Mouse (Mus musculus): ENCODE measurements around the gene Ykt6.
"Not testable (repeated sequence)": the region's sequence is repeated elsewhere in the genome, so short reads cannot be mapped to it uniquely, and the experiment has no call there.

Gene Ykt6

DNA sequence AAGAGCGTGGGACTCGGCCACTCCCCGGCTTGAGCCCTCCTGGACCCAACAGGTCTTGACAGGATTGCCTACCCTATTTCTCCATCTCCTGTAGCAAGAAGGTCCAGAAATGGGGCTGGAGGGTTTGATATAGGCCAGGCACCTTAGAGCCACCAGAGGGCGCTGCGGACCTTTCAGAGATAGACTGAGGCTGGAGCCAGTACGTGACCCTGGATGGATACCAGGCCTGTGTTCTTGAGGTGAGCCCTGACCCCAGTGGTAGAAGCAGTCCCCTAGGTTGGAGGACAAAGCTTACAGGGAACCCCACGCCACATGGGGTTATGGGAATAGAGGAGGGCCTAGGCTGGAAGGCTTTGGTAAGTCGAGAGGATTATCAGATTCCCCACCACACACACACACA is 40.5 kb downstream of the Ykt6 start:
- peak; percentile 93 for DNase-seq

DNA sequence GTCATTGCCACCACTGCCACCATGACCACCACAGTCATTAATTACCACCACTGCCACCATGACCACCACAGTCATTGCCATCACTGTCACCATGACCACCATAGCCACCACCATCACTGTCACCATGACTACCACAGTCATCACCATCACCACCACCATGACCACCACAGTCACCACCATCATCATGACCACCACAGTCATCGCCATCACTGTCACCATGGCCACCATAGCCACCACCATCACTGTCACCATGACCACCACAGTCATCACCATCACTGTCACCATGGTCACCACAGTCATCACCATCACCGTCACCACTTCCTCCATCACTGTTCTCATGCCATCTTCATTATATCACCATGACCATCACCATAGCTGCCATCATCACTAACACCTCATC is 43.0 kb downstream of the Ykt6 start:
- no peak for DNase-seq

DNA sequence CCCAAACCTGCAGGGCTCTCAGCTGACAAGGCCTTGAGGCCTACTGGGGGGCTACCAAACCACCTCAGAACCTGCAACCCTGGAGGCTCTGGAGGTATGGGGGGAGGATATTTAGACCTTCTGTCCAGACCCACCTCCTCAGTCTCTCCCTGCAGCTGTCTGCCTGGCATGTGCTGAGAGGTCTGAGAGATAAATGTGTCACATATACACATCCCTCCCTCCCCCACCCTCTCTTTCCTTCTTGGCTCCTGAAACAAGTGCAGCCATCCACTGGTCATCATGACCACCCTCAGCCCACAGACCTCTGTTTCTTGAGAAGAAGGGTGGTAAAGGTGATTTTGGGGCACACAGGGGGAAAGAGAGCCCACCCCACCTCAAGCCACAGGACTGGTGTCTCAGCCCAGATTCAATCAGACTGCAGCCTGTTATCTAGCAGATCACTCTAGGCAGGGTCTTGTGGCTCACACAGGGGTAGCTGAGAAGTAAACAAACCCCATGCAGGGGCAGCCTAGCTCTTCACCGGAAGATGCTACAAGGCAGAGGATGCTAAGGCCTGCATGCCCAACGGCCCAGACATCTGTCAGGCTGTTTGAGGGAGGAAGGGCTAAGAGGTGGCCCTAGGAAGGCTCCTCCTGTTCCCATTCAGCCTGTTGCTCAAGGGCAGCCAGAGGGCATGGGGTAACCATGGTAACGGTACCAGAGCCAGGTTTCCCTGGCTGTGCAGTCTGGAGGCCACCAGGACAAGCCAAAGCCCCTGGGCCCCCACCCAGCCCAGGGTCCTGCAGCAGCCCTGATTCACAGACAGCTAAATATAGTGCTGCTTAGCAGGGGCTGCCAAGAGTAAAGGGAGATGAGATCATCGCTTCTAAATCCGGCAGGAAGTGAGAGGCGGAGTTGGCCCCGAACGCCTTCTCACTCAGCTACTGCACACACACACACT is 44.6 kb downstream of the Ykt6 start:
- DNase-seq = peak; percentile 77

DNA sequence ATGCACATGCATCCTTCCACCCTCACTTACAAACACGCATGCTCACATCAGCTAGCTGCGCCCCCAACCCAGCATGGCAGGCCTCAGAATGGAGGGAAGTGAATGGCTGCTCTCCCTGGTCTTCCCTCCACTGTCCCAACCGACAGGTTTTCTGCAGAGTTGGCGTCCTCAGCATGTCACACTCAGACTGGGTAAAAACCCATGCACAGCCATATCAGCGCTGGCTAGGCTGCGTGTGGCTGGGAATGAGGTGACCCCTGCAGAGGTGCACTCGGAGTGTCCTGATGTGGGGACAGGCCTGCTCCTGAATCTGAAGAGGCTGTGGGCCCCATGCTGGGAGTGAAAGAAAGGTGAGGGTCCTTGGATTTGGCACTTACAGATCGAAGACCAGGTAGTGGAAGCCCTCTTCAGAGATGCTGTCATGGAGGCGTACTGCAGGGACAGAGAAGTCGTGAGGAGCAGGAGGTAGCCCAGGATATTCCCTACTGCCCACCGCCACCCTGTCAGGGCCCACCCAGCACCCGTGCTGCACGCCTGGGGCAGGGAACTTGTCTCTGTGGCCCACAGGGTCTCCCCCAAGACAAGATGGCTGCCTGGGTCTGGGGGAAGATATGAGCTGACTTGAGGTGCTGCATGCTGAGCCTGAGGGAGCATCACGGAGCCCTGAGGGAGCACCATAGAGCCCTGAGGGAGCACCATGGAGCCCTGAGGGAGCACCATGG is 45.6 kb downstream of the Ykt6 start:
- DNase-seq = no peak

DNA sequence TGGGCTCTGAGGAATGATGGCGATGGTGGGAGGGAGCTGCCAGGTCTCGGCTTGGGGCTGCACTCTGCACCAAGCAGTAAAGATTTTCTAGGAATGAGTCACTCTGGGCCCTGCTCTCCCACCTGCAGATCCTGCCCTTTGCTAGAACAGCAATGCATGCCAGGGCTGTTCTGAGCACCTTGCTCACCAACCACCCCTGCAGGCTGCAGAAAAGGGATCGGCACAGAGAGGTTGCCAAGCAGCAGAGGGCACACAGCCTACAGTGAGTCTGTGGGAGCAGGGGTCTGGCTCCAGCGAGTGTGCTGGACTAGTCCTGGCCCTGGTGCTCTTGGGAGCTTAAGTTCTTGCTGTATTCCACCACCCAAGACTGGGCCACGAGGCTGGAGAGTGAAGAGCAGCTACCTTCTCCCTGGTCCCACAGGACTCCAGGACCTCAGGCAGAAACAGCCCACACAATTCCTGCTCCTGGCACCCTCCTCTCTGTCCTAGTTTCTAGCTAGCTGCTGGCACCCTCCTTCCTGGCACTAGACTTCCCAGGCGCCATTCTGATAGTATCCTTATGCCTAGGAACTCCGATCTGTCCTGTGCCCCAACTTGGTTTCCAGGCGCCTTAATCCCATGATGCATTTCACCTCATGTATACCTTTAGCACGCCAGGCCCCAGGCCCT is 46.6 kb downstream of the Ykt6 start:
- DNase-seq = no peak

DNA sequence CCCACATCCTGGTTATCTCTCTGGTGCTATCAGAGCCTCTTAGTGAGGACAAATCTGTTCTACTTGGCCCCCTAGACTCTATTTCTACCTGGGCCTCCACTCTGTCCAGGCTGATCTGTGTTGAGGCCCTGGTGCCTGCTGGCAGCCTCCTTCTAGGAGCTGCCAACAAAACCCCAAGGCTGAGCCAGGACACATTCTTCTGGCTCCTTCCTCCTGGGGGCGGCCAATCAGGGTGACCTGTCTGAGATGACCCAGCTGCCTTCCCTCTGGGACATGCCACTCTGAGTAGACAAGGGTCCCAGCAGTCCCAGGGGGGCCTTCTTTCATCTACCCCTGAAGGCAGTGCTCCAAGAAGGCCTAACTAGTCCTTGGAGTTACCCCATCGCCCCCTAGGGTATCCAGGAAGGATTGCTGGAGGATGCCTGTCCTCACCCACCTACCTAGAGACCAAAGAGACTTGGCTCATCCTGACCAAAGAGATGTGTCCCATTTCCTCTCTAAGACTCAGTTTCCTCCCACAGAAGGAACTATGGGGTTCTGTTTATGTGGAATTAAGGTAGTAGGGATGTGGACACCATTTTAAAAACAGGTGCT is 47.6 kb downstream of the Ykt6 start:
- DNase-seq = peak; percentile 38

DNA sequence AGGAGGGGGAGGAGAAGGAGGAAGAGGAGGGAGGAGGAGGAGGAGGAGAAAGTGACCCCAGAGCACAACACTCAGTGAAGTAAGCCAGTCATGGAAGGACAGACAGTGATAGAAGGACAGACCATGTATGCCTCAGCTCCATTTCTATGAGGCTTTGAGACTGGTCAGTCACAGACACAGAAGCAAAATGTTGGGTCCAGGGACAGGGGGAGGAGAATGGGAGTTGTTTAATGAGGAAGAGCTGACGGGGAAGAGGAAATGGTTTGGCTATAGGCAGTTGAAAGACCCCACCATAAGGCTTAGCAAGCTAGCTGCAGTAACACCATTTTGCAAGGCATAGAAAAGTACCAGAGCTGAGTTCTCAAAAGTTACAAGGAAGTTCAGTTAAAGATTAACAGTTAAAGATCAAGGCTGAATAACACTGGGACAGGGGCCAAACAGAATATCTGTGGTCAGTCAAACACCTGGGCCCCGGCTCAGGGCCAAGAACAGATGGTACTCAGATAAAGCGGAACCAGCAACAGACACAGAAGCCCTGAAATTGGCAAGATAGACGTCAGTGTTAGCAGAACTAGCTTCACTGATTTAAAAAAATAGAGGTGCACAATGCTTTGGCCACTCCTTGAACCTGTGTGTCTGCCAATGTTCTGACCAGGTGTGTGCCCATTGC is 50.0 kb downstream of the Ykt6 start:
- not testable (repeated sequence) for DNase-seq

DNA sequence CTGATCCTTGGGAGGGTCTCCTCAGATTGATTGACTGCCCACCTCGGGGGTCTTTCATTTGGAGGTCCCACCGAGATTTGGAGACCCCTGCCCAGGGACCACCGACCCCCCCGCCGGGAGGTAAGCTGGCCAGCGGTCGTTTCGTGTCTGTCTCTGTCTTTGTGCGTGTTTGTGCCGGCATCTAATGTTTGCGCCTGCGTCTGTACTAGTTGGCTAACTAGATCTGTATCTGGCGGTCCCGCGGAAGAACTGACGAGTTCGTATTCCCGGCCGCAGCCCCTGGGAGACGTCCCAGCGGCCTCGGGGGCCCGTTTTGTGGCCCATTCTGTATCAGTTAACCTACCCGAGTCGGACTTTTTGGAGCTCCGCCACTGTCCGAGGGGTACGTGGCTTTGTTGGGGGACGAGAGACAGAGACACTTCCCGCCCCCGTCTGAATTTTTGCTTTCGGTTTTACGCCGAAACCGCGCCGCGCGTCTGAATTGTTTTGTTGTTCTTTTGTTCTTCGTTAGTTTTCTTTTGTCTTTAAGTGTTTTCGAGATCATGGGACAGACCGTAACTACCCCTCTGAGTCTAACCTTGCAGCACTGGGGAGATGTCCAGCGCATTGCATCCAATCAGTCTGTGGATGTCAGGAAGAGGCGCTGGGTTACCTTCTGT is 51.0 kb downstream of the Ykt6 start:
- not testable (repeated sequence) for DNase-seq

DNA sequence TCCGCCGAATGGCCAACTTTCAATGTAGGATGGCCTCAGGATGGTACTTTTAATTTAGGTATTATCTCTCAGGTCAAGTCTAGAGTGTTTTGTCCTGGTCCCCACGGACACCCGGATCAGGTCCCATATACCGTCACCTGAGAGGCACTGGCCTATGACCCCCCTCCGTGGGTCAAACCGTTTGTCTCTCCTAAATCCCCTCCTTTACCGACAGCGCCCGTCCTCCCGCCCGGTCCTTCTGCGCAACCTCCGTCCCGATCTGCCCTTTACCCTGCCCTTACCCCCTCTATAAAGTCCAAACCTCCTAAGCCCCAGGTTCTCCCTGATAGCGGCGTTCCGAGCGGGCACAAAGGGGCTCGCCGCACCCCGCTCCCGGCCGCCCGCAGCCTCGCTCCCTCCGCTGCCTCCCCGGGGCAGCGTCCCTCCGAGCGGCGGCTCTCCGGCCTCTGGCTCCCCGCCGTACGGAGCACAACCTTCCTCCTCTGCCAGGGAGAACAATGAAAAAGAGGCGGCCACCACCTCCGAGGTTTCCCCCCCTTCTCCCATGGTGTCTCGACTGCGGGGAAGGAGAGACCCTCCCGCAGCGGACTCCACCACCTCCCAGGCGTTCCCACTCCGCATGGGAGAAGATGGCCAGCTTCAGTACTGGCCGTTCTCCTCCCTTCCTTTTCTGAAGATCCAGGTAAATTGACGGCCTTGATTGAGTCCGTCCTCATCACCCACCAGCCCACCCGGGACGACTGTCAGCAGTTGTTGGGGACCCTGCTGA is 51.7 kb downstream of the Ykt6 start:
- not testable (repeated sequence) for DNase-seq

DNA sequence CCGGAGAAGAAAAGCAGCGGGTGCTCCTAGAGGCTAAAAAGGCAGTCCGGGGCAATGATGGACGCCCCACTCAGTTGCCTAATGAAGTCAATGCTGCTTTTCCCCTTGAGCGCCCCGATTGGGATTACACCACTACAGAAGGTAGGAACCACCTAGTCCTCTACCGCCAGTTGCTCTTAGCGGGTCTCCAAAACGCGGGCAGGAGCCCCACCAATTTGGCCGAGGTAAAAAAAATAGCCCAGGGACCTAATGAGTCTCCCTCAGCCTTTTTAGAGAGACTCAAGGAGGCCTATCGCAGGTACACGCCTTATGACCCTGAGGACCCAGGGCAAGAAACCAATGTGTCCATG is 52.3 kb downstream of the Ykt6 start:
- DNase-seq = not testable (repeated sequence)

DNA sequence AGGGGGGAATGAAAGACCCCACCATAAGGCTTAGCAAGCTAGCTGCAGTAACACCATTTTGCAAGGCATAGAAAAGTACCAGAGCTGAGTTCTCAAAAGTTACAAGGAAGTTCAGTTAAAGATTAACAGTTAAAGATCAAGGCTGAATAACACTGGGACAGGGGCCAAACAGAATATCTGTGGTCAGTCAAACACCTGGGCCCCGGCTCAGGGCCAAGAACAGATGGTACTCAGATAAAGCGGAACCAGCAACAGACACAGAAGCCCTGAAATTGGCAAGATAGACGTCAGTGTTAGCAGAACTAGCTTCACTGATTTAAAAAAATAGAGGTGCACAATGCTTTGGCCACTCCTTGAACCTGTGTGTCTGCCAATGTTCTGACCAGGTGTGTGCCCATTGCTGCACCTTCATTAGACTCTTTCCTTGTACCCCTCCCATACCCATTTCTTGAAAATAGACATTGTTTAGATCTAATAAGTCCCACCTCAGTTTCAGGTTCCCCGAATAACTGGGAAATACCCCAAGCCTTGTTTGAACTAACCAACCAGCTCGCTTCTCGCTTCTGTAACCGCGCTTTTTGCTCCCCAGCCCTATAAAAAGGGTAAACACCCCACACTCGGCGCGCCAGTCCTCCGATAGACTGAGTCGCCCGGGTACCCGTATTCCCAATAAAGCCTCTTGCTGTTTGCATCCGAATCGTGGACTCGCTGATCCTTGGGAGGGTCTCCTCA is 55.4 kb downstream of the Ykt6 start:
- not testable (repeated sequence) for DNase-seq

DNA sequence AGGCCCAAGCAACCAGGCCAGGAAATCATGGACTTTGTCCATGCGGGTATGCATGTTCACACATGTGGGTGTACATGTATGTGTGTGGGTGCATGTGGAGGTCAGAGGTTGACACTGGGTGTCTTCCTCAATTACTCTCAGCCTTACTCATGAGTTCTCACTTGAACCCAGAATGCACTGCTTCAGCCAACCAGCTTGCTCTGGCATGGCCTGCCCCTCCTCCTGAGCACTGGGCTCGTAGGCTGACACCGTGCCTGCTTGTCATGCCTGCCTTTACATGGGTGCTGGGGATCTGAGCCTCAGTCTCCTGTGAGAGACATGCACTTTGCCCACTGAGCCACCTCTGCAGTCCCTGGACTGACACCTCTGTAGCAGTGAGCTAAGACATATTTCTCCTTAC is 56.4 kb downstream of the Ykt6 start:
- DNase-seq = no peak

DNA sequence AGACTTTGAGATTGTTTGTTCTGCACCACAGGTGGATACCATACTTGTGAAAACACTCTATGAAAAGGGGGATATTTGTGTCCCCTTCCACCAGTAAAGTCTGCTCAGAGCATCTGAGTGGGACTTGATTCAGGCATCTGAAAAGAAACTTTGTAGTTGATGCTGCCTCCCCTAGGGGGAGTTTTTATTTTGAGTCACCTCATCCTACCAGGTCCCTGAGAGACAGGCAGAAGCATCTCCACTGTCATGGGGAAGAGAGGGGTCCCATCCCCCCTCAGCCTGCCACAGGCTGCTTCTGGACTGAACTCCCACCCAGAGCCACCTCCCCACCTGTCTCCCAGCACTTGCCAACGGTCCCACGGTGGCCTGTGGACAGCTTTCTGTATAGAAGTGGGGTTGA is 57.9 kb downstream of the Ykt6 start:
- DNase-seq = no peak

DNA sequence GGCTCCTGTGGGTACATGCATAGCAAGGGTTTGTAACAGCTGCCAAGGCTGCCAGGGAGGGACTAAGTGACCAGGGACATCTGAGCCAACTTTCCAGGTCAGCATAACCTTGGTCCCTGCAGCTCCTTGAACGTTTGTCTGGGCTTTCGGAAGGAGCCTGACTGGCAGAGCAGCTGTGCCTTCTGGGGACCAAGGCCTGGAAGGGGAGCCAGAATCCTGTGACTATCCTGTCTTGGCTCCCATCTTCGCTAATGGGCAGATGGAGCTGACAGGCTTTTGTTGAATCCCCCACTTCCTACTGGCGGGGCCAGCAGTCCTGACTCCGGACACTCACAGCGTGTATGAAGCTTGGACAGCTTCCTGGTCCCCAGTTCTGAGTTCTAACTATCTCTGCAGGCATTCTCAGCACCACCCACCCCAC is 59.5 kb downstream of the Ykt6 start:
- DNase-seq = no peak

DNA sequence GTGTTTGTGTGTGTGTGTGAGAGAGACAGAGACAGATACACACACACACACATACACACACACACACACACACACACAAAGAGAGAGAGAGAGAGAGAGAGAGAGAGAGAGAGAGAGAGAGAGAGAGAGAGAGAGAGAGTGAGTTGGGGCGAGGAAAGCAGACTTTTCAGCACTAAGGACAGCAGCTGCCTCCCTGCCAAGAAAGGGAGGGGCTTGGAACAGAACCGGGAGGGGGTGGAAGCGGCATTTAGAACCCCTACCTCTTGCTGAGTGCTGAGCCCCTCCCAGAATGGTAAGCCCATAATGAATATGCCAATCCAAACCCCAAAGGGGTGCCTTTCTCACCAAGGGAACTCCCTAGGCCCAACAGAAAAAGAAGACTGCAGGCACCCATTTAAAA is 60.9 kb downstream of the Ykt6 start:
- DNase-seq = peak; percentile 44

DNA sequence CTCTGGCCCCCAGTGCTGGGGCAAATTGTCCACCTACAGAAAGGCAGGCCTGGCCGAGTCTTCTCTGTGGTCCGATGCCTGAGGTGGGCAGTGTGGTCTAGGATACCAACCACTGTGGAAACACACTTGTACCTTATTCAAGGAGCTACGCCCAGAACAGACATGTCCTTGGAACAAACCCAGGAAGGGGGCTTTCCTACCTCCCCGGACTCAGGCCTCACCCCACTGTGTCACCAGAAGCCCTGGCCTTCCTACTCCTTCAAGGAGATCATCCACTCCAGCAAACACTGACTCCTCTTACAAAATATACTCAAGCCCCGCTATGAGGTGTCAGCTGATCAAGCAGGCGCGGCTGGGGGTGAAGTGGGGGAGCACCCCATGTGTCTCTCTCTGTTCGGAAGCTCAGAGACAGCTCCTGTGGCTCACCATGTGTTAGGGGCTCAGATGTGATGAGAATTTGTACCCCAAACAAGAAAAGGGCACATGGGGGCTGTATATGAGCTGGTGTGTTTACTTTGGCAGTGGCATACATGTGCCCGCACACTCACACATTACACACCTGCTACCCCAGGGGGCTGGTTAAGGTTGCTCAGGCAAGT is 61.4 kb downstream of the Ykt6 start:
- no peak for DNase-seq
